Mouse (Mus musculus) hindbrain, embryonic 16.5 days (tissue): ENCODE measurements around the gene Fam102a. TPM values are rescaled to one million over a fixed set of nuclear protein-coding genes. Genes with fewer than 3 reads are reported as not detected.

Source experiments
- ATAC-seq: fragments of 200-750 bp; cut with Nextera tagmentation; 2 replicates; pipeline ENCODE4 v1.8.0; 2017; ENCODE audit warnings: moderate TSS enrichment, moderate library complexity
- H3K27ac ChIP-seq: fragments of 300-500 bp; sonication (generic); 2 replicates; pipeline ENCODE4 v1.5.1; 2014; ENCODE audit warnings: low read depth, mild to moderate bottlenecking, control low read depth, low read length, moderate library complexity
- H3K27me3 ChIP-seq: fragments of 300-500 bp; sonication (generic); replicated peaks from 2 replicates; pipeline ENCODE4 v1.6.1; 2014; ENCODE audit warnings: low read length; ENCODE audit not compliant: control insufficient read depth, insufficient read depth
- H3K36me3 ChIP-seq: fragments of 300-500 bp; sonication (generic); 2 replicates; pipeline ENCODE4 v1.6.1; 2014; ENCODE audit warnings: mild to moderate bottlenecking, low read length, moderate library complexity, mixed read lengths; ENCODE audit not compliant: control insufficient read depth, insufficient read depth
- H3K4me1 ChIP-seq: fragments of 300-500 bp; sonication (generic); 2 replicates; pipeline ENCODE4 v1.6.1; 2014; ENCODE audit warnings: low read depth, low read length; ENCODE audit not compliant: control insufficient read depth, insufficient read depth
- H3K4me2 ChIP-seq: fragments of 300-500 bp; sonication (generic); 2 replicates; pipeline ENCODE4 v1.6.1; 2014; ENCODE audit warnings: mild to moderate bottlenecking, low read length, control low read depth, moderate library complexity
- H3K4me3 ChIP-seq: fragments of 300-500 bp; sonication (generic); 2 replicates; pipeline ENCODE4 v1.5.1; 2014; ENCODE audit warnings: mild to moderate bottlenecking, low read length, control low read depth, moderate library complexity
- H3K9ac ChIP-seq: fragments of 300-500 bp; sonication (generic); 2 replicates; pipeline ENCODE4 v1.6.1; 2014; ENCODE audit warnings: low read depth, mild to moderate bottlenecking, control low read depth, low read length, moderate library complexity
- H3K9me3 ChIP-seq: fragments of 300-500 bp; sonication (generic); 2 replicates; pipeline ENCODE4 v1.6.1; 2014; ENCODE audit warnings: mild to moderate bottlenecking, low read length, moderate library complexity; ENCODE audit not compliant: control insufficient read depth
- WGBS: fragments of 180-500 bp; shearing (Covaris S2); extraction: QIAGEN DNeasy Blood & Tissue Kit; methylation state at CpG from one replicate; pipeline ENCODE4 v1.1.7; 2014; 5-methylcytosine and 5-hydroxymethylcytosine counted together
- polyA plus RNA-seq: library from polyadenylated mRNA; unstranded; fragments of >200 nt; fragmentation: Nextera tagmentation; extraction: Ambion mirVana; gene quantifications from 2 replicates; pipeline ENCODE4 v1.2.1, GENCODE M21; 2015

Gene Fam102a
- polyA plus RNA-seq, 1 experiment from 2014 or later, result 7.3 TPM

DNA sequence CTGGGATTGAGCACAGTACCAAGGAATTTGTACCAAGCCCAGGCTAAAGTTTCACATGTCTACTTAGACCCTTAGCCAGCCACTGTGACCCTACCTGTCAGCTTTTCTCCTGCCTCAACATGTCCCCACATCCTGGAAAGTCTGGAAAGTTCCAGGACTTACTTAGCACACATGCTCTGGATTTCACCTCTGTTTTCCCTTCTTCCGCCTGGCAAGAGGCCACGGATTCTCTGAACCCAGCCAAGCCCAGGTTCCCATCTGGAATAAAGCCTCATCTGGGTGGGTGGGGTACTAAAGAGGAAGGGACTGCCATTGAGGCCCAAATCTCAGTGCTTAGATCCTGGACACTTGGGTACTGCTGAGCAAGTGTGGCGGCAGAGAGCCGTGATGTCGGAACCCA, 2.8 kb downstream of the Fam102a start:
- H3K36me3 ChIP-seq, result no peaks in the 10 kb centered on the region
- H3K4me3 ChIP-seq, result peak overlapping the region; percentile 88
- peak overlapping the region; percentile 85 for H3K4me2 ChIP-seq
- no peaks in the 10 kb centered on the region for H3K9me3 ChIP-seq
- WGBS, result 67% methylated on average over 5 of the region's 5 CpGs
- peaks cover 49% of the 10 kb centered on the region for H3K4me1 ChIP-seq
- ATAC-seq, result no peak
- no peaks in the 10 kb centered on the region for H3K27me3 ChIP-seq
- H3K9ac ChIP-seq, result peak overlapping the region; percentile 1; the same call in 1 of the 2 replicates
- no peak overlapping the region for H3K27ac ChIP-seq

- H3K4me3 ChIP-seq, result peak overlapping the region; percentile 88; the same call in 1 of the 2 replicates
- no peak for ATAC-seq
- H3K27me3 ChIP-seq, result no peaks in the 10 kb centered on the region
- WGBS, result 57% methylated on average over 4 of the region's 4 CpGs
- H3K27ac ChIP-seq, result no peak overlapping the region
- no peaks in the 10 kb centered on the region for H3K36me3 ChIP-seq
- no peak overlapping the region for H3K9ac ChIP-seq
- H3K4me2 ChIP-seq, result peak overlapping the region; percentile 85
- H3K9me3 ChIP-seq, result no peaks in the 10 kb centered on the region
- peaks cover 51% of the 10 kb centered on the region for H3K4me1 ChIP-seq
These were observed 3.3 kb downstream of the Fam102a start for GRCm38 (mm10) chr2:32538461-32538860.

GRCm38 (mm10) chr2:32539452-32539981, 4.4 kb downstream of the Fam102a start:
- ATAC-seq, result no peak
- Histone ChIP-seq H3K4me1 (peaks cover 45% of the 10 kb centered on the region), H3K9me3 (no peaks in the 10 kb centered on the region), H3K9ac (no peak overlapping the region), H3K27ac (no peak overlapping the region), H3K4me3 (no peak overlapping the region), H3K4me2 (peak overlapping the region; percentile 1; the same call in 1 of the 2 replicates), H3K27me3 (no peaks in the 10 kb centered on the region), H3K36me3 (no peaks in the 10 kb centered on the region)
- 82% methylated on average over 14 of the region's 14 CpGs for WGBS

- no peak overlapping the region for H3K9ac ChIP-seq
- ATAC-seq, result no peak
- no peak overlapping the region for H3K4me2 ChIP-seq
- 91% methylated on average over 2 of the region's 2 CpGs for WGBS
- H3K4me3 ChIP-seq, result no peak overlapping the region
- no peaks in the 10 kb centered on the region for H3K9me3 ChIP-seq
- H3K4me1 ChIP-seq, result peaks cover 39% of the 10 kb centered on the region
- no peaks in the 10 kb centered on the region for H3K27me3 ChIP-seq
- H3K36me3 ChIP-seq, result no peaks in the 10 kb centered on the region
- no peak overlapping the region for H3K27ac ChIP-seq
These were observed 6.3 kb downstream of the Fam102a start for GRCm38 (mm10) chr2:32541333-32541908.

- Histone ChIP-seq H3K9ac (no peak overlapping the region), H3K36me3 (no peaks in the 10 kb centered on the region), H3K4me1 (peaks cover 33% of the 10 kb centered on the region), H3K4me2 (no peak overlapping the region), H3K4me3 (no peak overlapping the region), H3K9me3 (no peaks in the 10 kb centered on the region), H3K27me3 (no peaks in the 10 kb centered on the region), H3K27ac (no peak overlapping the region)
- WGBS, result 91% methylated on average over 4 of the region's 4 CpGs
- no peak for ATAC-seq
These were observed 6.9 kb downstream of the Fam102a start for GRCm38 (mm10) chr2:32541986-32542573.

DNA sequence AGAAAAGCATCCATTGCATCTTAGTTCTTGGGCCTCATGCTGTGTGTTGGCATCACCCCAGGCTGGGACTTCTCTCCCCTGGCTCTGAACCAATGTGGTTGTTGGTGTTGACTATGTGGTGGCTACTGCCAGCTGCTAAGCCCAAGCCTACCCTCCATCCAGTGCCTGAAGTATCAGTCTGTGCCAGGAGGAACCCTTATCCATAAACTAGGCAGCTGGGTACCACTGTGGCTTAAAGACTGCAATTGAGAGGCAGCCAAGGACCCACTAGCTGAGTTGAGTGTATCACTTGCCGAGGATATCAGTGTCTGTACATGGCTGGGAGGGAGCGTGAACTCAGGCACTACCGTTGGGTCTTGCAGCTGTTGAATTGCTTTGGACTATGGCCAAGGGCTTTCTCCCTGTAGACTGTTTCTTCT, 7.9 kb downstream of the Fam102a start:
- Histone ChIP-seq H3K27me3 (no peaks in the 10 kb centered on the region), H3K36me3 (no peaks in the 10 kb centered on the region), H3K4me2 (no peak overlapping the region), H3K4me3 (no peak overlapping the region), H3K9me3 (no peaks in the 10 kb centered on the region), H3K4me1 (peaks cover 23% of the 10 kb centered on the region), H3K27ac (no peak overlapping the region), H3K9ac (no peak overlapping the region)
- WGBS, result 54% methylated on average over 3 of the region's 3 CpGs
- no peak for ATAC-seq

GRCm38 (mm10) chr2:32546951-32547350, 11.8 kb downstream of the Fam102a start:
- H3K27ac ChIP-seq, result no peak overlapping the region
- H3K9ac ChIP-seq, result no peak overlapping the region
- no peaks in the 10 kb centered on the region for H3K9me3 ChIP-seq
- H3K4me1 ChIP-seq, result peaks cover 11% of the 10 kb centered on the region; the same call in 1 of the 2 replicates
- H3K4me3 ChIP-seq, result no peak overlapping the region
- 84% methylated on average over 1 of the region's 1 CpGs for WGBS
- ATAC-seq, result no peak
- H3K36me3 ChIP-seq, result no peaks in the 10 kb centered on the region
- no peak overlapping the region for H3K4me2 ChIP-seq
- H3K27me3 ChIP-seq, result no peaks in the 10 kb centered on the region

GRCm38 (mm10) chr2:32547380-32547779, 12.2 kb downstream of the Fam102a start:
- WGBS, result 91% methylated on average over 5 of the region's 5 CpGs
- no peak overlapping the region for H3K4me3 ChIP-seq

DNA sequence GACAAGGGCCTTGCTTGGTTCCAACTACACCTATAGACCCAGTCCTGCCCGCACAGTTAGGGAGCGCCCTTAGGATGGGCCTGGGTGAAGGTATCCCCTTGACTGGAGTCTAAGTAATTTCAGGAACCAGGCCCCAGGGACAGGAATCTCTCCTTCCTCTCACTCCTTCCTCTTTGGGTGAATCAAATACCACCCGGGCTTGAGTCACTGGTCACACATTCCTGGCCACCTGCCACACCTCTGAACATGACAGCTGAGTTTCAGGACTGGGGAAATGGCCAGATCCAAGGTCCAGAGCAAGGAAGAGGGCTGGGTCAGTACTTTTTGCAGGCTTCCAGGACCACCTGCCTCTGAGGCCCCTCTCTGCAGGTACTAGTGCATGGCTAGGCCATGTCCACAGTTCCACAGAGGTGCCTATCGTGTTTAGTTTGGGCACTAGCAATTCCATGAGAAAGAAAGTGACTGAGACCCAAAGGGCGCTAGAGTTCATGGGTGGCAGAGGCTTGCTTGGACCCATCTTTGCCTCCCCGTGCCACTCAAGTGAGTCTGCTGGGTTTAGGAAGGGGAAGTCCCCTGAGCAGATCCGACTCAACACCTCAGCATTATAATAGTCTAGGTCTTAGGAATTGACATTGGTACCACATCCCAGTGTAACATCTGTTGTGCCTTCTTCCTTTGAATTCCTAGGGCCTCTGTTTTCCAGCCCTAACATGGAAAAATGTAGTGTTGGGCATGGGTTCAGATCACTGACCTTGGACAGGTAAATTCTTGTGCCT, 13.0 kb downstream of the Fam102a start:
- Histone ChIP-seq H3K4me3 (no peak overlapping the region), H3K27ac (no peak overlapping the region), H3K4me2 (no peak overlapping the region), H3K4me1 (peaks cover 5% of the 10 kb centered on the region; the same call in 1 of the 2 replicates), H3K27me3 (no peaks in the 10 kb centered on the region), H3K9me3 (no peaks in the 10 kb centered on the region), H3K9ac (no peak overlapping the region), H3K36me3 (no peaks in the 10 kb centered on the region)
- no peak for ATAC-seq
- 90% methylated on average over 7 of the region's 7 CpGs for WGBS

More at GRCm38 (mm10) chr2:32547380-32547779, 12.2 kb downstream of the Fam102a start:
- ATAC-seq, result no peak
- no peaks in the 10 kb centered on the region for H3K27me3 ChIP-seq
- H3K9ac ChIP-seq, result no peak overlapping the region
- H3K36me3 ChIP-seq, result no peaks in the 10 kb centered on the region
- H3K4me1 ChIP-seq, result peaks cover 11% of the 10 kb centered on the region; the same call in 1 of the 2 replicates
- no peak overlapping the region for H3K4me2 ChIP-seq
- H3K27ac ChIP-seq, result no peak overlapping the region
- H3K9me3 ChIP-seq, result no peaks in the 10 kb centered on the region
